Mouse (Mus musculus) urinary bladder, adult 2 months (tissue): Measurements from ENCODE around the gene Rnd2. TPM values are rescaled to one million over a fixed set of nuclear protein-coding genes. Genes with fewer than 3 reads are reported as not detected.
"Not testable (repeated sequence)": the region's sequence is repeated elsewhere in the genome, so short reads cannot be mapped to it uniquely, and the experiment has no call there.

Source experiments
- DNase-seq: peaks from one replicate; pipeline ENCODE4 v3.0.0; 2022; ENCODE audit warnings: low spot score
- polyA plus RNA-seq: library from polyadenylated mRNA; depleted of rRNA; stranded (reverse); fragments of >200 nt; gene quantifications from 2 replicates; pipeline ENCODE4 v1.2.3, GENCODE M21; 2012

Gene Rnd2
- polyA plus RNA-seq, 1 experiment = 19.2 TPM

DNA sequence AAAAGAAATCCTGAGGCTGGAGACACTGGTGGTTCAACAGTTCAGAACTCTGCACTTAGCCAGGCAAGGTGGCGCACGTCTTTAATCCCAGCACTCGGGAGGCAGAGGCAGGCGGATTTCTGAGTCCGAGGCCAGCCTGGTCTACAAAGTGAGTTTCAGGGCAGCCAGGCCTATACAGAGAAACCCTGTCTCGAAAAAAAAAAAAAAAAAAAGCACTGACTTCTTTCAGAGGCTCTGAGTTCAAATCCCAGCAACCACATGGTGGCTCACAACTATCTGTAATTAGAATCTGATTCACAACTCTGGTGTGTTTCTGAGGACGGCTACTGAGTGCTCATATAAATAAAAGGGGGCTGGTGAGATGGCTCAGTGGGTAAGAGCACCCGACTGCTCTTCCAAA lies 17.9 kb upstream of the Rnd2 start:
- not testable (repeated sequence) for DNase-seq

DNA sequence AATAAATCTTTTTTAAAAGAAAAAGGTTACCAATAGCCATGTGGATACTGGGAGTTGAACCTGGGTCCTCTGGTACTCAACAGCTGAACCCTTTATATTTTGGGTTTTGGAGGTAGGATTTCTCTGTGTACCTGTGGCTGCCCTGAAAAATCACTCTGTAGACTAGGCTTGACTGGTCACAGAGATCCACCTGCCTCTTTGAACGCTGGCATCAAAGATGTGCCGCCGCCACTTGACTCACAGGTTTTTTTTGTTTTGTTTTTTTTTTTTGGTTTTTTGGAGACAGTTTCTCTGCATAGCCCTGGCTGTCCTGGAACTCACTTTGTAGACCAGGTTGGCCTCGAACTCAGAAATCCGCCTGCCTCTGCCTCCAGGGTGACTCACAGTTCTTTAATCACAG lies 17.0 kb upstream of the Rnd2 start:
- no peak for DNase-seq

DNA sequence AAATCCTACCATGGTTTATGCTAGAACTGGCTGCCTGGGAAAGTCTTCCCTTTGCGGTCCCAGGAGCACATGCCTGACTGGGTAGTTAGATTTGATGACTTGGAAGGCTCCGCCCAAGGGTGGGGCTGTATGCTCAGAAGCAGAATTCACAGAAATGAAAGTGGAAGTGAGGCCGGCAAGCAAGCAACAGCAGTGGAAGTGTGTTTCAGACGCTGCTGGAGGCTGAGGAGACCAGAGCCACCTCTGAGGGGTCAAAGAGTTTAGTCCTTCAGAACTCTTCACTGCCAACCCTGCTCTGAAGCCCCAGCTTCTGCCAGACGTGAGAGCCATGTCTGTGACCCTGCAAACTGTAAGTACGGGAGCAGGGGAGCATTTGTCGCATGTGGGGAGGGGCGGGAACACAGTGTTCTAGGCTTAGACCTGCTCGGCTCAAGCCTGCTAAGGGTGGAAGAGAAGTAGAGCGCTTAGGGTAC lies 16.5 kb upstream of the Rnd2 start, which contains the start of gene Ifi35:
TSS of gene Ifi35 (plus strand) at position 134 of the 473 bp plus-strand sequence.
- DNase-seq = no peak

- DNase-seq = no peak
Observed at GRCm38 (mm10) chr11:101448899-101449298, 15.9 kb upstream of the Rnd2 start.

GRCm38 (mm10) chr11:101449596-101449995 lies 15.2 kb upstream of the Rnd2 start:
- not testable (repeated sequence) for DNase-seq

DNA sequence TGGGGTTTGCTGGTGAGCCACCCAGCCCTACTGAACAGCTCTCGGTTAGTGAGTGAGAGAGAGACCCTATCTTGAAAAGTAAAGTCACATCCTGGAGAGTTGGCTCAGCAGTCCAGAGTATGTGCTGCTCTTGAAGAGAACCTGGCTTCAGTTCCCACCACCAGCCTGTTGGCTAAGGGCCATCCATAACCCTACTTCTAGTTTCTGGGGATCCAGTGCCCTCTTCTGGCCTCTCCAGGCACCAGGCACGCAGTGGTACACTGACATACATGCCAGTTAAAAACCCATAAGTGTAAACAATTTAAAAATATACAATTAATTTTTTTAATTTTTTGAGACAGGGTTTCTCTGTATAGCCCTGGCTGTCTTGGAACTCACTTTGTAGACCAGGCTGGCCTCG lies 14.4 kb upstream of the Rnd2 start:
- no peak for DNase-seq

DNA sequence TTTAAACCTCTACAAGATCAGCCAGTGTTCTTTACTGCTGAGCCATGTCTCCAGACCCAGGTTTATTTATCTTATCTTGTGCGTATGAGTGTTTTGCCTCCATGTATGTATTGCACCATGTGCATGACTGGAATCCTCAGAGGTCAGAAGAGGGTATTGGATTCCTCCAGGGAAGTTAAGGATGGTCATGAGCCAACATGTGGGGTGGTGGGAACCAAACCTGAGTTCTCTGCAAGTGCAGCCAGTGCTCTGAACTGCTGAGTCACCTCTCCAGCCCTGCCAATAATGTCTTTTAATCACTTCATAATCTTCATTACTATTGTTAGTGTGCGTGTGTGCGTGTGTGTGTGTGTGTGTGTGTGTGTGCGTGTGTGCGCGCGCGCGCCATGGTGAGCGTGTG lies 13.3 kb upstream of the Rnd2 start:
- DNase-seq = no peak

DNA sequence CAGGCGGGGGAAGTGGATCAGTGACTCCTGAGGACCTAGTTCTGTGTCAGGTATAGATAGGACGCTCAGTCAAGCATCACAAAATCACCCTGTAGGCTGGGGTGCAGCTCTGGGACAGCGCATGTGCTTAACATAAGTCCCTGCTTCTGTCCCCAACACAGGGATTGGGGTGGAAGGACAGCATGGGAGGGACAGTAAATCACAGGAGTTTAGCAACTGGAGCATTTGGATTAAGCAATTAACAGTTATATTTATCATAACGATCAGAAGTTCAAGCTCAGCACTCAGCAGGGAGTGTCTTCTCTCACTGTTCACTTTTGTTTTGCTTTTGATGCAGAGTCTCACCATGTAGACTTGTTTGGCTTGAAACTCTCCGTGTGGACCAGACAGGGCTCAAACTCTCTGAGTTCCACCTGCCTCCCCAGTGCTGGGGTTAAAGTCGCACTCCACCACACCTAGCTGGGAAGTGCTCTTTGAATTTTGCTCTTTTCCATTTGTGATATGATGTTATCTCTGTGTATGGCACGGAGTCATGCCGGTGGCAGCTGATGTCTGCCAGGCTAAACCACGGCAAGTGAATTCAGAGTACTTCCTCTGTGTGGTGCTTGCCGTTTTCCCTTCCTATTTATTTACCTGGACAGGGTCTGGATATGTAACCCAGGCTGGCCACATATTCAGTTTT lies 12.6 kb upstream of the Rnd2 start:
- no peak for DNase-seq

DNA sequence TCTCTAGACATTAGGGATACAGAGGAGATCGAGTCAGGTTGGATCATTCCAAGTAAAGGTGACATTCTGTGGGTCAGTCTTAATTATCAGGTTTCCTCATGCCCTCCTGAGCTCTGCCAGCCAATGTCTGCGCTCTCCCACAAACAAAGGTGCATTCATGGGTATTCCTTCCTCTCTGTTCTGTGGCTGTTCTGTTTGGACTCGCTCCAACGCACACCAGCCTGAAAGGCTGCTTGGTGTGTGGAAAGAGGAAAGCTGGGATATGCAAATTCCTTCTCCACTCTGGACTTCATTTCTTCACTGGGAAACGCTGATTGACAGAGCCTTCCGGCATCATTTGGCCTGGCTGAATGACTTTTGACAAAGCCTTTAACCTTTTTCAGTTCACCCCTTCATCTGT lies 10.1 kb upstream of the Rnd2 start:
- DNase-seq = no peak

- no peak for DNase-seq
Observed at GRCm38 (mm10) chr11:101455627-101456026, 9.2 kb upstream of the Rnd2 start.

GRCm38 (mm10) chr11:101457631-101458030 lies 7.2 kb upstream of the Rnd2 start:
- DNase-seq = no peak

DNA sequence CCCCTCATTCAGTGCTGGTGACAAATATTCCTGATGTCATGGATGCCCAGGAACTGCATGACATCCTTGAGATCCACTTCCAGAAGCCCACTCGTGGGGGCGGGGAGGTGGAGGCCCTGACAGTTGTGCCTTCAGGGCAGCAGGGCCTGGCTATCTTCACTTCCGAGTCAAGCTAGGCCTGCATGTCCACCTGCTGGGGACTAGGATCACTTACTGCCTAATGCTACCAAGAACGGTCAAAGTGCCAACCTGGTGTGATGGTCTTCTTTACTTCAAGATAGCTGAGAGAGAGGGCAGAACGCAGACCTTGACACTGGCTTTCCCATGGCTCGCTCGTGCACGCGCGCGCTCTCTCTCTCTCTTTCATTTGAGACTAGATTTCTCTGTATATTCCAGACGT lies 6.6 kb upstream of the Rnd2 start:
- no peak for DNase-seq

GRCm38 (mm10) chr11:101459716-101460115 lies 5.1 kb upstream of the Rnd2 start:
- DNase-seq = no peak

DNA sequence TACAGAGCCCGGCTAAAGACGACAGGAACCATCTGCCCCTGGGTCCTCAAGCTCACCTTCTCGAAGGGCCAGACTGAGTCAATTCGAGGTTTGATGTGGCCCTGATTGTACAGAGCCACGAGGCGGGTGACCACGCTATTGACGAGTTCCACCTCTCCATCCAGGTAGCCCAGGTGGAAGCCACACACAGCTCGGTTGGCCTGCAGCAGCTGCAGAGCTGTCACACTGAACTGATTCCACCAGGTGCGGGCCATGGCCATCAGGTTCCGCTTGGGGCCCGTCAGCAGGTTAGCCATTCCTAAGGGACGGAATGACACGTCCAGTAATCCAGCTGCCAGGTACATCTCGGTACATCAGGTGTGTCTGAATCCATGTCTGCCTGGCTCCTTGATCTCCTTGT lies 4.5 kb upstream of the Rnd2 start:
- no peak for DNase-seq

GRCm38 (mm10) chr11:101462141-101462540 lies 2.7 kb upstream of the Rnd2 start:
- DNase-seq = no peak

DNA sequence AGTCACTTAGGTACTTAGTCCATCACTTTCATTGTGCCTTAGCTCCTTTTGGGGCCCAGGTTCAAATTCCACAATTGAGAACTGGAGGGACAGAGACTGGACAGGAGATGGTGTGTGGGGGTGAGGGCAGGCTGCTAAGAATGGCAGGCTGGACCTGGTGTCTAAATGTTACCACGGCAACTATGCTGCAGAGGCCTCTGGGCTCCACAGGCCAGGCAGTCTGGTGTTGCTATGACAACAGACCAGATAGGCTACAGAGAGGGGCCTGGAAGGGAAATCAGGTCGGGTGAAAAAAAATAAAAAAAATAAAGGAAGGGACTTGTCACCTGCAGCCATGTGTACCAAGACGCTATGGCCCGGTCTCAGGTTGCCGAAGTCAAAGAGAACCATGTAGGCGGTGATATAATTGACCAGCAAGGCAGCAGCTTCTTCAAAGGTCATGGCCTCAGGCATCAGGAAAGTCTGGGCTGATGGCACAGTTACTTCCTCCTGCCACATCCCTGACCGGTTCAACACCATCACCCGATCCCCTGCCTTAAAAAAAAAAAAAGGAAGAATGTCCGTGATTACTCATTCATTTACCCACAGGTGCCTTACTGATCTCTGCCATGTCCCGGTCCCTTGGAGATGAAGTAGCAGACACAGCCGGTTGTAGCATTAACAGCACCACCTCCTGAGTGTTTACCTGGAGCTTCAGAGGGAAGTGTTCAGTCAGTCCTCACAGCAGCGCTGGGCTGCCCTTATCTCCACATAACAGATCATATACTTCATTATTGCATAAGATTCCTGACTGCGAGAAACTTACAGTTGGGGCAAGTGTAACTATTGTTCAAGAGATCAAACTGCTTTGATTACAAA lies 2.0 kb upstream of the Rnd2 start:
- no peak for DNase-seq

DNA sequence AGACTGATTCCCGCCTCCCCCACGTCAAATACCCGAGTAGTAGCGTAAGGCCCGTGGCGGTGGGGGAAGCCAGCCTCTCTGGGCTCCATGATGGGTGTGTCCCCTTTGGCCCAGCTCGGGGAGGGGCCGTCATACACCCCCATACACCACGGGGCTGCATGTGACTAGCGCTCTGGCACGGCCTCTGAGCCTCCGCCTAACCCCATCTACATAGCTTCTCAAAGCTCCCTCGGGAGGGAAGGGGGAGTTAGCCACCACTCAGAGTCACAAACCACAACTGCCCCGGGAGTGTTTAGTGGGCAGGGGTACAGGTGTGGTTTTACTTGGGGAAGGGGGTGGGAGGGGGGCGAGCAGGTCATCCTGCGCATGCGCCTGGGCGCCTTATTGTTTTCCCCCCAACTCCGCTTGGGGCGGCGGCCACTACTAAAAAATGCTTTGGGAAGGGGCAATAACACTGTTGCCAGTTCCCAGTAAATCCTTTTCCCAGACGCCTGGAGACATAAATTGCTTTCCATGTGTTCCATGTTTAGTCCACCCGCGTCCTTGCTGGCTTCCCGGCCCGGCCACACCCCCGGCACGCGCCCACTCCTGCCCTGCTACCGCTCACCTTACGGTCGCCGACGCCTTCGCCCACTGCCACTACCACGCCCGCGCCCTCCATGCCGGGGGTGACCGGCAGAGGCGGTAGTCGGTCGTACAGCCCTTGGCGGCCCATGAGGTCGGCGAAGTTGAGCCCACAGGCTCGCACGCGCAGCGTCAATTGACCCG lies 486 bp downstream of the Rnd2 start:
- peak; percentile 63 for DNase-seq

- peak; percentile 70 for DNase-seq
Observed at GRCm38 (mm10) chr11:101465869-101466551, 1.2 kb downstream of the Rnd2 start, which contains the start of gene Vat1. Gene Vat1, minus strand, starts transcription at chr11:101466230.

DNA sequence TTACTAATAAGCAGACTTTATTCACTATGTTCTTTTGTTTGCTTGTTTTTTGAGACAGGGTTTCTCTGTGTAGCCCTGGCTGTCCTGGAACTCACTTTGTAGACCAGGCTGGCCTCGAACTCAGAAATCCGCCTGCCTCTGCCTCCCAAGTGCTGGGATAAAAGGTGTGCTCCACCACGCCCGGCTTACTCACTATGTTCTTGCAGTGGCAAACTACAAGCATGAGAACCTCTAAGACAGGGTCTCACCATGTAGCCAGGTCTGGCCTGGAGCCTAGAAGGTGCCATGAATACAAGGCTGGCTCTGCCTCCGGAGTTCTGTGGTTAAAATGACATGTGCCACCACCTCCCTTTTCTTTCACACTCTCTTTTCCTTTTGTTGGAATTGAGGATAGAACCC lies 1.8 kb downstream of the Rnd2 start:
- DNase-seq = not testable (repeated sequence)

GRCm38 (mm10) chr11:101467477-101468262 lies 2.9 kb downstream of the Rnd2 start:
- DNase-seq = peak; percentile 70

DNA sequence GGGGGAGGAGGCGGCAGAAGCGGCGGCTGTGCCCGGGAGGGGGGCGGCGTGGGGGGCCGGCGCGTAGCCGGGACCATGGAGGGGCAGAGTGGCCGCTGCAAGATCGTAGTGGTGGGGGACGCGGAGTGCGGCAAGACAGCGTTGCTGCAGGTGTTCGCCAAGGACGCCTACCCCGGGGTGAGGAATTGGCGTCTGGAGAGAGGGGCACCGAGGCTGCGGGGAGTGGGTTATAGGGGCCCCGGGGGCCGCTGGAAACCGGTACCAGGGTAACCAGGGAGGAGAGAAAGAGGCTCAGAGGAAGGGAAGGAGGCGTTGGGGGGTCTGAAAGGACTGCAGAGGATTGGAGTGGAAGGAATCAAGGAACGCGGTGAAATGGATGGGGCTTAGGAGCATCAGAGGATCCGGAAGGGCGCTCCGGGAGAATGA lies 3.5 kb downstream of the Rnd2 start:
- DNase-seq = no peak
